Mouse (Mus musculus): Measurements from ENCODE around the gene Tdpoz1.
"Not testable (repeated sequence)": the region's sequence is repeated elsewhere in the genome, so short reads cannot be mapped to it uniquely, and the experiment has no call there.

Tdpoz1 gene

DNA sequence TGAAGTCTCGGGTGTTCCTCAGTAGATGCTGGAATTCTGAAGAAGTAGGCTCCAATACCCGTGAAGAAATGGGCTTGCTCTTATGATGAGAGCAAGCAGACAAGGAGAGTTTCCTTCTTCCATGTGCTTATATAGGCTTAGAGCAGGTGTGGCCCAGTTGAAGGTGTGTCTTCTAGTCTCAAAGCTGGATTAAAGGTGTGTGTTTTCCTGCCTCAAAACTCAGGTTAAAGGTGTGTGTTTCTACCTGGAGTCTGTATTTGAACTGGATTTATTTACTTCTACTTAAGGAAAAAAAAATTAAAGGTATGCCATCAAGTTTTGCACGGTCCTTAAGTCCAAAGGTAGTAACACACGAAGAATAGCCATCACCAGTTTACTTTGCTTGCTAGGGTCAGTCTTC is at the start of gene Tdpoz1:
Gene Tdpoz1 (minus strand): TSS at position 101 of the 400 bp plus-strand sequence.
- not testable (repeated sequence) for DNase-seq

DNA sequence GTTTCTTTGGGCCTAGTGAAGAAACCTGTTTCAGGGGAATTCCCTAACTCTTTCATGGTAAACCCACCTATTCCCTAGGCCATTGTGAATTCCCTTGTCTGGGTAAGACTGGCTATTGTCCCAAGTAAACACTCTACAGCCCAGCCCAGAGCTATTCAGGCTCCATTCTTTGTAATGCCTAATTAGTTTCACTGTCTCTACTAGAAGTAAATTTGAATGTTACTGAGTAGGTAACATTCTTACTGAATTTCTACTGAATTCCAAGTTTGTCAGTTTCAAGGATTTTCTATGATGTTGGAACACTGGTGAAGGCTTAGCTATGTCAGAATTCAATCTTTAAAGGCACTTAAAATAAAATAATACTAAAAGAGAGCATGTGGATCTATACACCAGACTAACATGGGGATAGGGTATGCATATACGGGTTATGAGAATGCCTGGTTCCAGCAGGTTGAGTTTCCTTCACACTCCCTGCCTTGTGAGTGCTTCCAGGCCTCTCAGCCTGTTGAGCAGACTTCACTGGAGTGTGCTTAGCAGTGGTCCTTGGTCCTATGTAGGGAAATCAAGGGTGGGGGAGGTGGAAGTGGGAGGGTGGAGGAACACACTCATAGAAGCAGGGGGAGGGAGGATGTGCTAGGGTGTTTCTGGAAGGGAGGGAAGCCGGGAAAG is 33.0 kb upstream of the Tdpoz1 start:
- not testable (repeated sequence) for DNase-seq

GRCm38 (mm10) chr3:93692970-93693369 is 16.9 kb upstream of the Tdpoz1 start, which contains the start of gene Gm37596:
TSS of gene Gm37596 (minus strand) at chr3:93693070.
- DNase-seq, result not testable (repeated sequence)

GRCm38 (mm10) chr3:93670805-93671503 is 5.2 kb downstream of the Tdpoz1 start:
- DNase-seq, result not testable (repeated sequence)

- no peak for DNase-seq
Measured at GRCm38 (mm10) chr3:93654260-93654659, 21.9 kb downstream of the Tdpoz1 start.

GRCm38 (mm10) chr3:93652586-93652985 is 23.5 kb downstream of the Tdpoz1 start, which contains the start of gene Tdpoz2:
TSS of gene Tdpoz2 (minus strand) at chr3:93652686.
- DNase-seq, result no peak

DNA sequence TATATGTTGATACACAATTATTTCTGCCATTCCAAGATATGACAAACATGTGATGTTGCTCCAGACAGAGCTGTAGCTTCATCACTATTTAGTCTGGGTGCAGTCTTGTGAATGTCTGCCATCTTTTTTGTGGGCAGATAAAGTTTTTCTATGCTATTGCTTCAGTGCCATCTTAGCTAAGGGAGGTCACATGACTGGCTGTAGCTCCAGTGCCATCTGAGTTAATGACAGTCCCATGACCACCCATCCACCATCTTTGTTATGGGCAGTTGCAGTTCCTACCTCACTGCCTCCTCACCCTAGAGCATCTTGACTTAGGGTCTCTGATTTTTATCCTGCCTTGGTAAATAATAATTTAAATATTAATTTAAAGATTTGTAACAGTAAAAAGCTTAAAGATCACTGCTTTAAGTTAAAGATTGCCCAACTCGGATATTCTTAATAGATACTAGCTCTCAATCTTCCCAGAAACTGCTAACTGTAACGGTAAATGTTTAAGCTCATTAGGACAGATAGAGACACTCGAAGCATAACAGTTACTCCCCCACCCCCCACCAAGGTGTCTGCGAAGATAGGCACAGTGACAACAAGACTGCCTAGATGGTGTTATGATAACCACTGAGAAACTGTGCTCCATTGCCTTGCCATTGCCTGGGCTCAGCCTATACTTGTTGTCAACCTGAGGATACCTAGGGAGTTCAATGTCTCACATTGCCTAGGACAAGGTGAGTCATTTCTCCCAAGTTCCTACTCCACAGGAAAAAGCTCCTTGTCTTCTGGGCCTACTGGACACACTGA is 45.0 kb downstream of the Tdpoz1 start:
- not testable (repeated sequence) for DNase-seq
